Mouse (Mus musculus) stomach, postnatal 0 days (tissue): ENCODE results near the gene Xpo5. TPM values are rescaled to one million over a fixed set of nuclear protein-coding genes. Genes with fewer than 3 reads are reported as not detected.

Source experiments
- ATAC-seq: fragments of 200-750 bp; cut with Nextera tagmentation; 2 replicates; pipeline ENCODE4 v1.8.0; 2017; ENCODE audit not compliant: low FRiP score, low TSS enrichment
- DNase-seq: peaks from one replicate; pipeline ENCODE4 v3.0.0-alpha.2; 2016; ENCODE audit warnings: low spot score
- H3K27ac ChIP-seq: fragments of 300-500 bp; sonication (generic); replicated peaks from 2 replicates; pipeline ENCODE4 v1.5.1; 2014; ENCODE audit warnings: mild to moderate bottlenecking, control low read depth
- H3K27me3 ChIP-seq: fragments of 300-500 bp; sonication (generic); 2 replicates; pipeline ENCODE4 v1.6.1; 2014; ENCODE audit warnings: low read length; ENCODE audit not compliant: control insufficient read depth, insufficient read depth
- H3K36me3 ChIP-seq: fragments of 300-500 bp; sonication (generic); 2 replicates; pipeline ENCODE4 v1.6.1; 2014; ENCODE audit warnings: low read length, mixed read lengths; ENCODE audit not compliant: control insufficient read depth, insufficient read depth
- H3K4me1 ChIP-seq: fragments of 300-500 bp; sonication (generic); replicated peaks from 2 replicates; pipeline ENCODE4 v1.6.1; 2014; ENCODE audit warnings: antibody characterized with exemption; ENCODE audit not compliant: control insufficient read depth, insufficient read depth
- H3K4me2 ChIP-seq: fragments of 300-500 bp; sonication (generic); replicated peaks from 2 replicates; pipeline ENCODE4 v1.6.1; 2014; ENCODE audit warnings: low read depth, mild to moderate bottlenecking, control low read depth, moderate library complexity
- H3K4me3 ChIP-seq: fragments of 300-500 bp; sonication (generic); 2 replicates; pipeline ENCODE4 v1.5.1; 2014; ENCODE audit warnings: low read depth, low read length, control low read depth
- H3K9ac ChIP-seq: fragments of 300-500 bp; sonication (generic); 2 replicates; pipeline ENCODE4 v1.6.1; 2014; ENCODE audit warnings: mild to moderate bottlenecking, low read length, control low read depth, mixed read lengths
- H3K9me3 ChIP-seq: fragments of 300-500 bp; sonication (generic); 2 replicates; pipeline ENCODE4 v1.6.1; 2016; ENCODE audit warnings: low read length; ENCODE audit not compliant: control insufficient read depth
- CTCF ChIP-seq: IDR thresholded peaks from 2 replicates; pipeline ENCODE4 v1.5.1; 2016; ENCODE audit warnings: antibody characterized with exemption, low read depth, mild to moderate bottlenecking, moderate library complexity
- EP300 ChIP-seq: optimal IDR thresholded peaks from 2 replicates; pipeline ENCODE3; 2016; ENCODE audit warnings: antibody characterized with exemption
- WGBS: fragments of 180-500 bp; shearing (Covaris S2); extraction: QIAGEN DNeasy Blood & Tissue Kit; methylation state at CpG from one replicate; pipeline ENCODE4 v1.1.7; 2014; 5-methylcytosine and 5-hydroxymethylcytosine counted together
- polyA plus RNA-seq: library from polyadenylated mRNA; unstranded; fragments of >200 nt; fragmentation: Nextera tagmentation; extraction: Ambion mirVana; gene quantifications from 2 replicates; pipeline ENCODE4 v1.2.1, GENCODE M21; 2015

Gene Xpo5
- polyA plus RNA-seq, 1 experiment from 2014 or later, result 11.5 TPM

- no peak overlapping the region for H3K4me2 ChIP-seq
- WGBS, result 67% methylated on average over 10 of the region's 10 CpGs
- ATAC-seq (no peak), DNase-seq (no peak)
- H3K9me3 ChIP-seq, result no peaks in the 10 kb centered on the region
- peak overlapping the region; percentile 77 for H3K27ac ChIP-seq
- no peaks in the 10 kb centered on the region for H3K4me1 ChIP-seq
- no peak overlapping the region for H3K4me3 ChIP-seq
- H3K36me3 ChIP-seq, result peaks cover 18% of the 10 kb centered on the region
- TF ChIP-seq EP300 (no peak), CTCF (no peak)
- H3K9ac ChIP-seq, result no peak overlapping the region
- no peaks in the 10 kb centered on the region for H3K27me3 ChIP-seq
These were observed 65.6 kb downstream of the Xpo5 start for GRCm38 (mm10) chr17:46268026-46268720.

GRCm38 (mm10) chr17:46269771-46270534 is 67.4 kb downstream of the Xpo5 start:
- no peak for TF ChIP-seq CTCF
- TF ChIP-seq EP300, result no peak
- Histone ChIP-seq H3K4me1 (no peaks in the 10 kb centered on the region), H3K27ac (peak overlapping the region; percentile 50), H3K36me3 (peaks cover 7% of the 10 kb centered on the region), H3K9ac (0 out of 2 replicates have a peak overlapping the region, but pooled peaks have one; percentile 23), H3K9me3 (no peaks in the 10 kb centered on the region), H3K4me3 (no peak overlapping the region), H3K27me3 (no peaks in the 10 kb centered on the region), H3K4me2 (no peak overlapping the region)
- DNase-seq (peak; percentile 63), ATAC-seq (peak; percentile 25; the same call in 1 of the 2 replicates)
- 50% methylated on average over 19 of the region's 19 CpGs for WGBS

- no peak for TF ChIP-seq CTCF
- TF ChIP-seq EP300, result no peak
- peaks cover 7% of the 10 kb centered on the region for H3K36me3 ChIP-seq
- WGBS, result 89% methylated on average over 2 of the region's 2 CpGs
These were observed 69.5 kb downstream of the Xpo5 start for GRCm38 (mm10) chr17:46272058-46272457.

GRCm38 (mm10) chr17:46272675-46273074 is 70.1 kb downstream of the Xpo5 start:
- 89% methylated on average over 5 of the region's 5 CpGs for WGBS
- Histone ChIP-seq H3K27ac (no peak overlapping the region), H3K9me3 (no peaks in the 10 kb centered on the region), H3K27me3 (no peaks in the 10 kb centered on the region), H3K36me3 (peaks cover 7% of the 10 kb centered on the region), H3K9ac (no peak overlapping the region), H3K4me3 (no peak overlapping the region), H3K4me1 (no peaks in the 10 kb centered on the region), H3K4me2 (no peak overlapping the region)
- ATAC-seq (no peak), DNase-seq (no peak)
- TF ChIP-seq CTCF, result no peak
- TF ChIP-seq EP300, result no peak

More at GRCm38 (mm10) chr17:46272058-46272457, 69.5 kb downstream of the Xpo5 start:
- Histone ChIP-seq H3K4me3 (no peak overlapping the region), H3K9ac (no peak overlapping the region), H3K27me3 (no peaks in the 10 kb centered on the region), H3K4me1 (no peaks in the 10 kb centered on the region), H3K9me3 (no peaks in the 10 kb centered on the region), H3K27ac (no peak overlapping the region), H3K4me2 (no peak overlapping the region)
- ATAC-seq (no peak), DNase-seq (no peak)

- H3K36me3 ChIP-seq, result peaks cover 7% of the 10 kb centered on the region
- no peaks in the 10 kb centered on the region for H3K4me1 ChIP-seq
- no peak for DNase-seq
- no peak overlapping the region for H3K4me3 ChIP-seq
- no peak overlapping the region for H3K9ac ChIP-seq
- 25% methylated on average over 1 of the region's 1 CpGs for WGBS
- H3K27ac ChIP-seq, result peak overlapping the region; percentile 58
- H3K27me3 ChIP-seq, result no peaks in the 10 kb centered on the region
- ATAC-seq, result no peak; the same call in 1 of the 2 replicates
- H3K4me2 ChIP-seq, result no peak overlapping the region
- H3K9me3 ChIP-seq, result no peaks in the 10 kb centered on the region
- TF ChIP-seq CTCF (no peak), EP300 (no peak)
These were observed 71.2 kb downstream of the Xpo5 start for GRCm38 (mm10) chr17:46273803-46274236.

GRCm38 (mm10) chr17:46274465-46274864 is 71.9 kb downstream of the Xpo5 start:
- Histone ChIP-seq H3K36me3 (peaks cover 7% of the 10 kb centered on the region), H3K27me3 (no peaks in the 10 kb centered on the region), H3K4me2 (no peak overlapping the region), H3K4me3 (no peak overlapping the region), H3K27ac (peak overlapping the region; percentile 58), H3K4me1 (no peaks in the 10 kb centered on the region), H3K9me3 (no peaks in the 10 kb centered on the region), H3K9ac (no peak overlapping the region)
- TF ChIP-seq CTCF (no peak), EP300 (no peak)
- ATAC-seq, result no peak
- DNase-seq, result no peak
- 70% methylated on average over 6 of the region's 6 CpGs for WGBS
